Mouse (Mus musculus) heart, adult 8-10 months (tissue): ENCODE data around the gene Olfr328. TPM values are rescaled to one million over a fixed set of nuclear protein-coding genes. Genes with fewer than 3 reads are reported as not detected.

ENCODE experiments used
- total RNA-seq, 4 experiments: library from RNA; stranded (reverse); gene quantifications; 2 replicates each; pipeline ENCODE4 v1.2.4; 2022

Olfr328 gene
- total RNA-seq, 4 experiments from 2014 or later = not detected

Other genes starting within 250 kb of the Olfr328 start
- gene Zfp692, start 248.6 kb downstream of the Olfr328 start, total RNA-seq = 1 to 10 TPM; 3.0 to 5.0 (median 3.5) TPM
- 10 to 100 TPM; 41.4 to 45.8 (median 45.2) TPM for gene Zfp672, start 225.3 kb downstream of the Olfr328 start, total RNA-seq
- 10 to 100 TPM; 25.4 to 36.8 (median 30.4) TPM for gene Sh3bp5l, start 224.9 kb downstream of the Olfr328 start, total RNA-seq
- gene Lypd8, start 176.6 kb downstream of the Olfr328 start, total RNA-seq = not detected
- not detected for gene 1810065E05Rik, start 134.5 kb downstream of the Olfr328 start, total RNA-seq
- gene Gm12253, start 123.1 kb downstream of the Olfr328 start, total RNA-seq = not detected
- gene Lypd9, start 102.7 kb downstream of the Olfr328 start, total RNA-seq = not detected
- gene Olfr30, start 93.4 kb downstream of the Olfr328 start, total RNA-seq = not detected
- gene Olfr332, start 63.1 kb downstream of the Olfr328 start, total RNA-seq = not detected
- not detected for gene Olfr331, start 53.1 kb downstream of the Olfr328 start, total RNA-seq
- not detected for gene Olfr330, start 20.8 kb downstream of the Olfr328 start, total RNA-seq
- gene Olfr329-ps, start 9.2 kb downstream of the Olfr328 start, total RNA-seq = not detected
- gene Olfr224, start 14.9 kb upstream of the Olfr328 start, total RNA-seq = not detected
- gene Olfr325, start 22.1 kb upstream of the Olfr328 start, total RNA-seq = not detected
- gene Olfr324, start 39.5 kb upstream of the Olfr328 start, total RNA-seq = not detected
- gene 2210407C18Rik, start 60.4 kb upstream of the Olfr328 start, total RNA-seq = 1 to 10 TPM; 3.2 to 9.2 (median 6.2) TPM
- not detected for gene Olfr323, start 74.9 kb upstream of the Olfr328 start, total RNA-seq
- gene Trim58, start 84.8 kb upstream of the Olfr328 start, total RNA-seq = not detected
- not detected for gene Olfr322, start 103.1 kb upstream of the Olfr328 start, total RNA-seq
- gene Olfr320, start 125.5 kb upstream of the Olfr328 start, total RNA-seq = not detected
- not detected for gene Olfr319, start 143.5 kb upstream of the Olfr328 start, total RNA-seq
- not detected for gene Olfr318, start 168.4 kb upstream of the Olfr328 start, total RNA-seq
- not detected for gene Olfr317, start 183.6 kb upstream of the Olfr328 start, total RNA-seq
- gene Olfr316, start 197.1 kb upstream of the Olfr328 start, total RNA-seq = not detected
- not detected for gene Olfr315, start 217.6 kb upstream of the Olfr328 start, total RNA-seq
- gene Olfr314, start 227.3 kb upstream of the Olfr328 start, total RNA-seq = not detected
- gene Fam183b, start 246.3 kb upstream of the Olfr328 start, total RNA-seq = under 1 TPM in 2 of 4 experiments, not detected in 2; 0.52 to 0.69 TPM